Mouse (Mus musculus) heart, postnatal 0 days (tissue): ENCODE data around the gene Trcg1.

Experiments
- CTCF ChIP-seq: IDR thresholded peaks from 2 replicates; pipeline ENCODE4 v1.5.1; 2016; ENCODE audit warnings: antibody characterized with exemption, control low read depth, low read depth
- EP300 ChIP-seq: IDR thresholded peaks from 2 replicates; pipeline ENCODE4 v1.6.1; 2016; ENCODE audit warnings: antibody characterized with exemption, low read depth

GRCm38 (mm10) chr9:57220356-57220755 is 16.0 kb upstream of the Trcg1 start:
- TF ChIP-seq CTCF (peak; percentile 76), EP300 (no peak)
